Mouse (Mus musculus): ENCODE measurements around the gene Ier2. TPM values are rescaled to one million over a fixed set of nuclear protein-coding genes. Genes with fewer than 3 reads are reported as not detected.

Ier2 gene
- polyA plus RNA-seq, 1 experiment from 2014 or later = 22.5 TPM

DNA sequence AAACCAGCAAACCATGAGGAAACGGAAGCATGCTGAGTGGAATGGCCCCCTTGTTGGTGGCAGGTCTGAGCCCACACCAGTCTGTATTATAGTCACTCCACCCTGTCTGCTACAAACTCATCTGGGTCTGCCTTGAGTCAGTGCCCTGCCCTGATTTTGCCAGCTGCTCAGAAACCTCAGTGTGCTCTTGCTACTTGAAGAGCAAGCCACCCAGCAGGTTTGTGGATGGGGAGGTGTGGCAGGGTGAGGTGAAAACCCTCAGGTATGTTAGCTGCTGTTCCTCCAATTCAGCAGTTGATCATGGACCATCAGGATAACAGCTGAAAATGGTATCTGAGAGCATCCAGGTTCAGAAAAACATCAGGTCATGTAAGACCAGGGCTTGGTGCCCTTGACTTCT, 5.4 kb upstream of the Ier2 start:
- no peak for ATAC-seq
- H3K27me3 ChIP-seq (replicated peaks; ENCODE audit: control insufficient read depth, insufficient read depth, low read length) = no peaks in the 10 kb centered on the region
- no peak overlapping the region for H3K9ac ChIP-seq (replicated peaks; ENCODE audit: low read depth, low read length)
- H3K4me3 ChIP-seq (replicated peaks; ENCODE audit: low read length) = no peak overlapping the region
- H3K36me3 ChIP-seq (ENCODE audit: control insufficient read depth, insufficient read depth) = peaks cover 6% of the 10 kb centered on the region
- peaks cover 18% of the 10 kb centered on the region for H3K4me1 ChIP-seq (replicated peaks; ENCODE audit: control insufficient read depth, insufficient read depth, low read length)
- no peak overlapping the region for H3K27ac ChIP-seq (ENCODE audit: low read length)
- H3K4me2 ChIP-seq (ENCODE audit: low read length) = no peak overlapping the region
- WGBS = 71% methylated on average over 1 of the region's 1 CpGs
- H3K9me3 ChIP-seq (ENCODE audit: control insufficient read depth, low read length) = no peaks in the 10 kb centered on the region

DNA sequence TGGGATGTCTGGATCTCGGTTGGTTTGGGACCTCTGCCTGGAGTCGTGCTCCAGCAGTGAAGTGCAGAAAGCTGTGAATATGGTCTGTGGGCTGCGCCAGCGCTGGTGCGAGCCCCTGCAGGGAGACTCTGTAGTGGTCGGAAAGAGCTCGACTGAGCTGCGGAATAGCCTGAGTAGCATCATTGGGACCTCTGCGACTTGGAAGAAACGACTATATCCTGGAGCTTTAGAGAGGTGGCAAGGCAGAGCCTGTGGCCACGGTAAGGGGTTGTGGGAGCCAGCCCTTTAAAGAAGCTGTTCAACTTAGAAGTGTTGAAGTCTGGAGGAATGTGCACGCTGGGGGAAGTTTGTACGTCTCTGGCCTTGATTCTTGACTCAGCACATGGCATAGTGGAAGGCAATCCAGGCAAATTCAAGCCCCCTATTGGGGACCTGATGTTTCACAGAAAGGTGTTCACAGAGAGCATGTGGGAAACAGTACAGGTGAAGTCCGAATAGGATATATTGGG, 2.8 kb upstream of the Ier2 start:
- H3K4me3 ChIP-seq (replicated peaks; ENCODE audit: low read length) = peak overlapping the region; percentile 69
- no peaks in the 10 kb centered on the region for H3K27me3 ChIP-seq (replicated peaks; ENCODE audit: control insufficient read depth, insufficient read depth, low read length)
- no peaks in the 10 kb centered on the region for H3K9me3 ChIP-seq (ENCODE audit: control insufficient read depth, low read length)
- 3% methylated on average over 14 of the region's 14 CpGs for WGBS
- peaks cover 42% of the 10 kb centered on the region for H3K4me1 ChIP-seq (replicated peaks; ENCODE audit: control insufficient read depth, insufficient read depth, low read length)
- peak overlapping the region; percentile 90 for H3K27ac ChIP-seq (ENCODE audit: low read length)
- peaks cover 4% of the 10 kb centered on the region; the same call in 1 of the 2 replicates for H3K36me3 ChIP-seq (ENCODE audit: control insufficient read depth, insufficient read depth)
- peak overlapping the region; percentile 94 for H3K4me2 ChIP-seq (ENCODE audit: low read length)
- ATAC-seq = peak; percentile 6; the same call in 1 of the 2 replicates
- peak overlapping the region; percentile 75 for H3K9ac ChIP-seq (replicated peaks; ENCODE audit: low read depth, low read length)

DNA sequence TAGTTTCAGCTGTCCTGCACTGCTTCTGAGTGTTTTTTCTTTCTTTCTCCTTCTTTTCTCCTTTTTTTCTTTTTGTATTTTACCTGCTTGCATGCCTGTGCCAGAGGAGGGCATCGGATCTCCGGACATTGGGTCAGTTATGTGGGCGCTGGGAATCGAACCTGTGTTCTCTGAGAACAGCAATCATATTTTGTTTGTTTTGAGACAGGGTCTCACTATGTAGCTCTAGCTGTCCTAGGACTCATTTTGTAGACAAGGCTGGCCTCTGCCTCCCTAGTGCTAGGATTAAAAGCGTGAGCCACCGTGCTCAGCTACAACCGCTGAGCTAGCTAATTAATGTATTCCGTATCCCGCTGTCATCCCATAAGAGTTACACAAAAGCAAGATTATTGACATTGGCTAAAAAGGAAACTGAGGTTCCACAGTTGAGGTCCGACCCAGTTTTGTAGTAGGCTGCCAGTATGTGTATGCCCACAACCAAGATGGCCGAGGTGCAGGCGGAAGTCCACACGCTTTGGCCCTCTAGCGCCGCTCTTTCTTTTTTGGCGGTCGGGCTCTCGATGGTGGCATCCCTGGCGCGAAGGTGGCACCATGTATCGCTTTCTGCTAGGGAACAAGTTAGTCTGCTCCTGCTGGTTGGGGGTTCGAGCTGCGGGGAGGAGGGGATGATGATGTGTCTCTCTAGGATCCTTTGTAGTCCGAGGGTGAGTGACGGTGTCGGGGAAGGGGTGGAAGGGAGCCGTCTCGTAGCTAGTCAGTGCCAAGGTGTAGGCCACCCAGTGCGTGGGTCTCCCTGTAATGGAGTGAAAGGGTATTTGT, 2.1 kb upstream of the Ier2 start:
- H3K36me3 ChIP-seq (ENCODE audit: control insufficient read depth, insufficient read depth) = no peaks in the 10 kb centered on the region
- peaks cover 49% of the 10 kb centered on the region for H3K4me1 ChIP-seq (replicated peaks; ENCODE audit: control insufficient read depth, insufficient read depth, low read length)
- no peaks in the 10 kb centered on the region for H3K27me3 ChIP-seq (replicated peaks; ENCODE audit: control insufficient read depth, insufficient read depth, low read length)
- peak overlapping the region; percentile 94 for H3K4me2 ChIP-seq (ENCODE audit: low read length)
- H3K9me3 ChIP-seq (ENCODE audit: control insufficient read depth, low read length) = no peaks in the 10 kb centered on the region
- H3K4me3 ChIP-seq (replicated peaks; ENCODE audit: low read length) = peak overlapping the region; percentile 69
- peak overlapping the region; percentile 90 for H3K27ac ChIP-seq (ENCODE audit: low read length)
- peak; percentile 49 for ATAC-seq
- peak overlapping the region; percentile 75 for H3K9ac ChIP-seq (replicated peaks; ENCODE audit: low read depth, low read length)
- under 1% methylated on average over 29 of the region's 29 CpGs for whole genome bisulfite sequencing

DNA sequence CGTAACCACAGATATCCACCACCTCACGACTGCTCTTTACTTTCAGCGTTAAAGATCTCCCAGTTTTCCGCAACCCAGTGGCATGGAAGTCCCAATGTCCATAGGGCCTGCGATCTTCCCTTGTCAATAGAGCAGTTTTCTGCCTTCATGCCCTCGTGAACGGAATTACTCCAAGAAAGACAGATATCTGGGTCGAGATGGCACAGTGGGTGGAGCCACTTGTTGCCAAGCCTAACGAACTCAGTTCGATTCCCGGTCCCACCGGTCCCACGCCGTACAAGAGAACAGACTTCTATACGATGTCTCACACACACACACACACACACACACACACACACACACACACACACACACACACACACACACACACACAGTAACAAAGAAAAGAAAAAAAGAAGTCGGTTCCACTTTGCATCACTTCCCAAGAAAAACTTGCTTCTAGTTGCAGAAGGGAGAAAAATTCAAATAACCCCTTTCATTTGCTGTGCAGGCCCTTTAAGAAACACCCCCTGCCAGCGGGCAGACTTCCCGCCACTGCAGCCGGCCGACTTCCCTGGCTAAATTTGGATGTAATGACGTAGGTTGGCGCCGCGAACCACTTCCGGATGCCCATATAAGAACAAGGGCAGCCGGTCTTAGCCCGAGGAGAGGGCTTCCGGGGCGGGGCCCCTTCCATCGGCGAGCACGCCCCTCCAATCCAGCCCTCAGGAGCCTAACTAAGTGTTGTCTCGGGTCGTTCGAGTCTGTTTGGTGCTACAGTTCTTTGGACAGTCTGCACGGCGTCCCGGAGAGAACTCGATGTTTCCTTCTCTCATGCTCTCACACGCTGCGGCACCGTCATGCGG, 1.1 kb upstream of the Ier2 start:
- H3K9ac ChIP-seq (replicated peaks; ENCODE audit: low read depth, low read length) = peak overlapping the region; percentile 75
- no peaks in the 10 kb centered on the region for H3K9me3 ChIP-seq (ENCODE audit: control insufficient read depth, low read length)
- peak overlapping the region; percentile 94 for H3K4me2 ChIP-seq (ENCODE audit: low read length)
- H3K4me3 ChIP-seq (replicated peaks; ENCODE audit: low read length) = peak overlapping the region; percentile 69
- WGBS = 2% methylated on average over 43 of the region's 43 CpGs
- H3K27ac ChIP-seq (ENCODE audit: low read length) = peak overlapping the region; percentile 90
- H3K36me3 ChIP-seq (ENCODE audit: control insufficient read depth, insufficient read depth) = no peaks in the 10 kb centered on the region
- H3K4me1 ChIP-seq (replicated peaks; ENCODE audit: control insufficient read depth, insufficient read depth, low read length) = peaks cover 52% of the 10 kb centered on the region
- no peaks in the 10 kb centered on the region for H3K27me3 ChIP-seq (replicated peaks; ENCODE audit: control insufficient read depth, insufficient read depth, low read length)
- ATAC-seq = peak; percentile 77

DNA sequence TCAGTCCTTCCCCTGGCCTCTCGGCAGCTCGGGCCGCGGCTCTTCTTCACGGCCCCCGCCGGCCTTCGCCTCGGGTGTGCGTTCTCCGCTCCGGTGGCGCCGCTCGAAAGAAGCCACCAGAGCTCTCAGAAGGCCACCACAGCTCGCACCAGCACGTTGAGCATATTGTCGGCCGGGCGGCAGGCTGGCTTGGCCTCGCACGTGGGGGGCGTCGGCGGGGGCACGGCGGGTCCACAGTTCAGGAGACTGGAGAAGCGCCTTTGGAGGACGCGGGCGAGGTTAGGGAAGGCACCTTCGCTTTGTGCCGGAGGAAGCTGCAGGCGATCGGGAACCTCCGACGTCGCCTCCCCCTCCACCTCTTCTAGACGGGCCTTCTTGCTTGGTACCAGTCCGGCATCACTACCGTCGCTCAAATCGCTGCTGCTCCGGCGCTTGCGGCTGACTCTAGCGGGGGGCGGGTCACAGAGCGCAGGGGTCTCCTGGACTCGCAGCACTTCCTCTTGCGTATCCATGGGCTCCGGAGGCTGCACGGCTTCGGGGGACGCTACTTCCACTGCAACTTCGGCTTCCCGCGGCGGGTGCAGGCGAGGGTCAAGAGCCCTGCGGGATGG, 586 bp downstream of the Ier2 start:
- no peaks in the 10 kb centered on the region for H3K36me3 ChIP-seq (ENCODE audit: control insufficient read depth, insufficient read depth)
- H3K9ac ChIP-seq (replicated peaks; ENCODE audit: low read depth, low read length) = peak overlapping the region; percentile 72
- under 1% methylated on average over 60 of the region's 61 CpGs for WGBS
- H3K4me1 ChIP-seq (replicated peaks; ENCODE audit: control insufficient read depth, insufficient read depth, low read length) = peaks cover 52% of the 10 kb centered on the region
- H3K4me3 ChIP-seq (replicated peaks; ENCODE audit: low read length) = peak overlapping the region; percentile 69
- ATAC-seq = peak; percentile 11
- no peaks in the 10 kb centered on the region for H3K9me3 ChIP-seq (ENCODE audit: control insufficient read depth, low read length)
- peak overlapping the region; percentile 78 for H3K27ac ChIP-seq (ENCODE audit: low read length)
- H3K4me2 ChIP-seq (ENCODE audit: low read length) = peak overlapping the region; percentile 94
- no peaks in the 10 kb centered on the region for H3K27me3 ChIP-seq (replicated peaks; ENCODE audit: control insufficient read depth, insufficient read depth, low read length)

DNA sequence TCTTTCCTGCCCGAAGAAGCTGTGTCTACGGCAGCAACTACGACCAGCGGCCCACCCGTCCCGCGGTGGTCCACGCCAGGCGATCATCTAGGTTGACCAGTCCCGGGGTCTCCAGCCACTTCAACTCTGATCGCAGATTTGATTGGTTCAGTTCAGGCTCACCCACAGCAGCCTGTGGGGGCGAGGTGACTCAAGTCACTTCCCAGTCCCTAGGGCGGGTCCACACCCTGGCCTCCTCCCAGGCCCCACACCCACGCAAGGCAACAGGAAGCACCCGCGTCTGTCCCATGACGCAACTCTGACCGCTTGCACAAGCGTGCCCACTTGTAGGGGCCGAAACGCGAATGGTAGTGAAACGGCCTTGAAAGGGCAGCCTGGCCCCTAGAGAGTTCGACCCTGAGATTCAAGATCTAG, 1.2 kb downstream of the Ier2 start:
- no peaks in the 10 kb centered on the region for H3K36me3 ChIP-seq (ENCODE audit: control insufficient read depth, insufficient read depth)
- no peaks in the 10 kb centered on the region for H3K27me3 ChIP-seq (replicated peaks; ENCODE audit: control insufficient read depth, insufficient read depth, low read length)
- H3K4me3 ChIP-seq (replicated peaks; ENCODE audit: low read length) = peak overlapping the region; percentile 69
- H3K27ac ChIP-seq (ENCODE audit: low read length) = no peak overlapping the region; the same call in 1 of the 2 replicates
- H3K4me2 ChIP-seq (ENCODE audit: low read length) = peak overlapping the region; percentile 94
- ATAC-seq = no peak
- WGBS = under 1% methylated on average over 24 of the region's 24 CpGs
- peaks cover 57% of the 10 kb centered on the region for H3K4me1 ChIP-seq (replicated peaks; ENCODE audit: control insufficient read depth, insufficient read depth, low read length)
- peak overlapping the region; percentile 72 for H3K9ac ChIP-seq (replicated peaks; ENCODE audit: low read depth, low read length)
- H3K9me3 ChIP-seq (ENCODE audit: control insufficient read depth, low read length) = no peaks in the 10 kb centered on the region

DNA sequence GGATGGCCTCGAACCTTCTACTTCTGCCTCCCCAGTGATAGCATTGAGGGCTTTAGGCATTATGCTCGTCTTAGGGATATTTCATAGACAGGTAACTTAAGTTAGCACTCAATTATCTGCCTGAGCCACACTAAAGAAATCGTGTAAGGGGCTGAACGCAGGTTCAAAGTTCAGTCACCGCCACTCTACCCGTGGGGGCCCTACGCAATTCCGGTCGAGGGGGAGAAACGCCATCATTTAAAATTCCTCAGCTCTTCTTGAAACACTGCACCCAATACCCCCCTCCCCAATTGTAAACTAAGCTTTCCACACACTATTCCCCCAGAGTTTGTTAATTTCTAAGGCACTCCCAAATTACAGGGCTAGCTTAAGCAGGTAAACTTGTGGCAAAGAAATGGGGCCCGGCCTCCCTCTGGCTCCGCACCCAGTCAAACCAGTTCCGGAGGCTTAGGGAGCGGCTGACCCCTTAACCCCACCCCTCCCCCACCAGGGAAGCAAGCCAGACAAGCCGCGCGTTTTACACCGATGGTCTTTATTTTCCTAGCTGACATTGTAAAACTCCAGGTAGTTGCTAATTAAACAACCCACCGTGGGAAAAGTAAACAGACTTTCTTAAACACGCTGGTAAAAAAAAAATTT, 1.7 kb downstream of the Ier2 start:
- Histone ChIP-seq H3K9me3 (ENCODE audit: control insufficient read depth, low read length) (no peaks in the 10 kb centered on the region), H3K36me3 (ENCODE audit: control insufficient read depth, insufficient read depth) (no peaks in the 10 kb centered on the region), H3K4me3 (replicated peaks; ENCODE audit: low read length) (peak overlapping the region; percentile 69), H3K27ac (ENCODE audit: low read length) (peak overlapping the region; percentile 14; the same call in 1 of the 2 replicates), H3K4me1 (replicated peaks; ENCODE audit: control insufficient read depth, insufficient read depth, low read length) (peaks cover 59% of the 10 kb centered on the region), H3K9ac (replicated peaks; ENCODE audit: low read depth, low read length) (peak overlapping the region; percentile 72), H3K27me3 (replicated peaks; ENCODE audit: control insufficient read depth, insufficient read depth, low read length) (no peaks in the 10 kb centered on the region), H3K4me2 (ENCODE audit: low read length) (peak overlapping the region; percentile 94)
- no peak for ATAC-seq
- WGBS = 3% methylated on average over 20 of the region's 20 CpGs

DNA sequence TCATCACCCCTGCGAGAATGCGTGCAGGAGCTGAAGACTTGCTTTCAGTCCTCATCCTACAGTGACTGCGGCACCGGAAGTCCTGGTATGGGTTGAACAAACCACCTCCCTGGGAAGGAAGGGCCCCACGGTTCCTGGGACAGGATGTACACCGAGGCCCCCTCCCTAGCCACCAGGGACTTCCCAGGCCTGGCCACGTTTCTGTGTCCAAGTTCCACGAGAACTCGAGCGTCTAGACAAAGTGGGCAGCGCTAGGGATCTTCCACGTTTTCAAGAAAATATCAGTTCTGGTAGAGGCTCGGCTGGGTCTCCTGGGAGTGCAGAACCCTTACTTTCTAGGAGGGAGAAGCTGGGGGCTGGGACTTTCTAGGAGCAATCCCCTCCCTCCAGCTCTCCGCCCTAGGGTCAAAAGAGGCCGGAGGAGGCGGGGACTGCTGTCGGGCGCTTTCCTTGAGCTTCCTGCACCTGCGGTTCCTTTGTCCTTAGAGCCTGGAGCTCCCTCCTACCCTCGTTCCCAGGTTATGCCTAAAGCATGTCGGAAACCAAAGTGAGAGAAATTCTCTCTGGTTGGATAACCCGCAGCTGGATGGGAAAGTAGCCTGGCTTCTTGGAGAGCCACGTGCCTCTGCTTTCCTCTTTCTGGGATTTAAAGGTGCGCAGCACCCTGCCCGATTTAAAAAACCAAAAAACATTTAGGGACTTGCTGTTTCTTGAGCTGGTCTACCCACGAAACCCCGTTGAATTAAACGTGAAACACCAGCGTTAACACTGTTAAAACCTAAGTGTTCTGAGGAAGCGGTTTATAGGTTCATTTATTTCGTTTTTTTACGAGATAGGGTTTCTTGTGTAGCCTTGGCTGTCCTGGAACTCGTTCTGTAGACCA, 2.5 kb downstream of the Ier2 start:
- peak overlapping the region; percentile 72 for H3K9ac ChIP-seq (replicated peaks; ENCODE audit: low read depth, low read length)
- whole genome bisulfite sequencing = 5% methylated on average over 32 of the region's 33 CpGs
- no peaks in the 10 kb centered on the region for H3K27me3 ChIP-seq (replicated peaks; ENCODE audit: control insufficient read depth, insufficient read depth, low read length)
- ATAC-seq = no peak
- no peaks in the 10 kb centered on the region for H3K9me3 ChIP-seq (ENCODE audit: control insufficient read depth, low read length)
- no peaks in the 10 kb centered on the region for H3K36me3 ChIP-seq (ENCODE audit: control insufficient read depth, insufficient read depth)
- peak overlapping the region; percentile 94 for H3K4me2 ChIP-seq (ENCODE audit: low read length)
- H3K27ac ChIP-seq (ENCODE audit: low read length) = peak overlapping the region; percentile 30; the same call in 1 of the 2 replicates
- H3K4me1 ChIP-seq (replicated peaks; ENCODE audit: control insufficient read depth, insufficient read depth, low read length) = peaks cover 60% of the 10 kb centered on the region
- peak overlapping the region; percentile 69 for H3K4me3 ChIP-seq (replicated peaks; ENCODE audit: low read length)

All from forebrain, embryonic 16.5 days (tissue).